14 mouse cellular contexts compared by ENCODE assay signal in genomic region chr15:85802931-85803330, GRCm38 (mm10). TPM values are rescaled to one million over a fixed set of nuclear protein-coding genes. Genes with fewer than 3 reads are reported as not detected.
A peak's percentile ranks its signal among the peaks of the same experiment; 100 is the strongest.
DNase-seq lines count a peak whose midpoint lies in the region; ATAC-seq and TF ChIP-seq lines count a peak whose summit lies in the region.
"Had no signal": no experiment of that assay in that cellular context is flagged by ENCODE, and none has a peak within 500 bp of the region (broad histone marks: within the 10 kb centered on the region; RNA-seq: fewer than 3 reads in every experiment).

No protein-coding gene starts in this region.

- no peak overlapping the region for H3K4me3 ChIP-seq in heart, adult 2 months
- no peak overlapping the region for H3K4me3 ChIP-seq in heart, embryonic 12.5 days
- no peak overlapping the region for H3K4me3 ChIP-seq in midbrain, embryonic 14.5 days (replicated peaks; ENCODE audit: low read depth, low read length)
- no peak overlapping the region for H3K4me3 ChIP-seq in midbrain, embryonic 13.5 days (replicated peaks)

- 0 out of 2 replicates have a peak, but pooled peaks have one; percentile 43 for TF ChIP-seq EP300 in heart, adult 2 months (IDR thresholded peaks at IDR 0.05; ENCODE audit: insufficient read depth, low read depth, low read length)

- H3K27ac ChIP-seq in heart, adult 2 months = peak overlapping the region; percentile 45
- no peak overlapping the region for H3K27ac ChIP-seq in heart, embryonic 12.5 days (ENCODE audit: poor library complexity, severe bottlenecking)
- H3K27ac ChIP-seq in midbrain, embryonic 14.5 days (replicated peaks; ENCODE audit: low read depth, low read length) = no peak overlapping the region
- no peak overlapping the region for H3K27ac ChIP-seq in midbrain, embryonic 13.5 days

- ATAC-seq in heart, embryonic 12.5 days (ENCODE audit: insufficient number of reproducible peaks, low FRiP score) = no peak
- ATAC-seq in midbrain, embryonic 14.5 days (ENCODE audit: low FRiP score, low TSS enrichment) = no peak
- no peak for ATAC-seq in midbrain, embryonic 13.5 days
- ATAC-seq: intestine, postnatal 0 days; Patski had no signal

- no peak for TF ChIP-seq CTCF in heart, adult 2 months (IDR thresholded peaks at IDR 0.05)

- no peaks in the 10 kb centered on the region for H3K27me3 ChIP-seq in heart, adult 2 months (ENCODE audit: control insufficient read depth, insufficient read depth, low read length)
- no peaks in the 10 kb centered on the region for H3K27me3 ChIP-seq in heart, embryonic 12.5 days (replicated peaks)
- H3K27me3 ChIP-seq in midbrain, embryonic 14.5 days (ENCODE audit: control insufficient read depth, insufficient read depth, low read length) = no peaks in the 10 kb centered on the region
- no peaks in the 10 kb centered on the region for H3K27me3 ChIP-seq in midbrain, embryonic 13.5 days
- H3K27me3 ChIP-seq: Patski had no signal

- H3K4me2 ChIP-seq in heart, embryonic 12.5 days = no peak overlapping the region
- H3K4me2 ChIP-seq in midbrain, embryonic 14.5 days (ENCODE audit: low read length) = no peak overlapping the region
- H3K4me2 ChIP-seq in midbrain, embryonic 13.5 days (replicated peaks) = no peak overlapping the region
- H3K4me2 ChIP-seq: lung, embryonic 14.5 days had no signal

- peak; percentile 54 to 67 for DNase-seq in heart, adult 2 months
- peak; percentile 12 for DNase-seq in midbrain, embryonic 14.5 days
- peak; percentile 35 to 50 for DNase-seq in heart, adult 9 months (ENCODE audit: low spot score in 2 of 2)
- DNase-seq in testis, postnatal 14 days (ENCODE audit: low spot score) = no peak
- DNase-seq in lung, postnatal 25 days (ENCODE audit: low spot score) = no peak
- DNase-seq: cerebellum, adult 2 months; lung, embryonic 14.5 days; right cerebral cortex, postnatal 25 days had no signal

- peaks cover 3% of the 10 kb centered on the region; the same call in 1 of the 2 replicates for H3K36me3 ChIP-seq in heart, adult 2 months (ENCODE audit: control insufficient read depth, insufficient read depth, low read length)
- no peaks in the 10 kb centered on the region for H3K36me3 ChIP-seq in heart, embryonic 12.5 days
- no peaks in the 10 kb centered on the region for H3K36me3 ChIP-seq in midbrain, embryonic 14.5 days (ENCODE audit: control insufficient read depth, insufficient read depth, low read length)
- no peaks in the 10 kb centered on the region for H3K36me3 ChIP-seq in midbrain, embryonic 13.5 days

- no peaks in the 10 kb centered on the region for H3K79me2 ChIP-seq in heart, adult 2 months (replicated peaks; ENCODE audit: control insufficient read depth, insufficient read depth, low read length)

- 63% methylated on average over 2 of the region's 2 CpGs for WGBS in heart, adult 2 months
- 79% methylated on average over 2 of the region's 2 CpGs for WGBS in heart, embryonic 12.5 days
- 86% methylated on average over 2 of the region's 2 CpGs for WGBS in midbrain, embryonic 14.5 days
- 80% methylated on average over 2 of the region's 2 CpGs for WGBS in midbrain, embryonic 13.5 days

- no peak for TF ChIP-seq POLR2A in heart, adult 2 months (IDR thresholded peaks at IDR 0.05; ENCODE audit: insufficient read depth, low read depth, low read length)

- H3K9ac ChIP-seq in heart, adult 2 months (ENCODE audit: low read depth, low read length) = no peak overlapping the region
- no peak overlapping the region for H3K9ac ChIP-seq in heart, embryonic 12.5 days
- no peak overlapping the region for H3K9ac ChIP-seq in midbrain, embryonic 14.5 days (replicated peaks; ENCODE audit: low read length)
- H3K9ac ChIP-seq in midbrain, embryonic 13.5 days (replicated peaks) = no peak overlapping the region
- H3K9ac ChIP-seq: lung, embryonic 14.5 days had no signal

- no peaks in the 10 kb centered on the region; the same call in 1 of the 2 replicates for H3K4me1 ChIP-seq in heart, adult 2 months (ENCODE audit: control insufficient read depth, insufficient read depth, low read length)
- H3K4me1 ChIP-seq in heart, embryonic 12.5 days (replicated peaks) = peaks cover 5% of the 10 kb centered on the region; the same call in 1 of the 2 replicates
- no peaks in the 10 kb centered on the region for H3K4me1 ChIP-seq in midbrain, embryonic 14.5 days (ENCODE audit: control insufficient read depth, insufficient read depth, low read length)
- H3K4me1 ChIP-seq in midbrain, embryonic 13.5 days (replicated peaks) = 0 out of 2 replicates have a peak, but pooled peaks cover 4% of the 10 kb centered on the region

- intact Hi-C loops in heart, adult 2 months (cut with DNase I) = loop anchor here (5.0 kb wide), 1 partner anchor 61 kb away; no protein-coding TSS in a partner anchor

- no peaks in the 10 kb centered on the region; the same call in 1 of the 2 replicates for H3K9me3 ChIP-seq in heart, embryonic 12.5 days (replicated peaks)
- H3K9me3 ChIP-seq in midbrain, embryonic 14.5 days (ENCODE audit: control insufficient read depth, low read length) = no peaks in the 10 kb centered on the region
- H3K9me3 ChIP-seq in midbrain, embryonic 13.5 days = no peaks in the 10 kb centered on the region

RNA-seq across cellular contexts. Expression of gene Cdpf1, which starts 8.6 kb away (rescaled TPM):
- 10 to 100 TPM; 31.6 to 37.3 TPM for total RNA-seq in heart, adult 2 months (2021)
- polyA plus RNA-seq in heart, adult 2 months (2012; rRNA removed) = 36.4 and 42.6 TPM in 2 replicates
- polyA plus RNA-seq in heart, embryonic 12.5 days (2016; fragmentation: Nextera tagmentation; extraction: Ambion mirVana) = 34.4 and 35.7 TPM in 2 replicates
- polyA plus RNA-seq in midbrain, embryonic 14.5 days (2014; fragmentation: Nextera tagmentation; extraction: Ambion mirVana) = 17.9 and 19.4 TPM in 2 replicates
- polyA plus RNA-seq in midbrain, embryonic 13.5 days (2015; fragmentation: Nextera tagmentation; extraction: Ambion mirVana) = 17.2 and 21.2 TPM in 2 replicates

RNA-seq across cellular contexts. Expression of gene Pkdrej, which starts 18.6 kb away (rescaled TPM):
- total RNA-seq in heart, adult 2 months (2021) = 1 to 10 TPM; 3.9 to 4.2 TPM
- polyA plus RNA-seq in heart, adult 2 months (2012; rRNA removed) = 1.8 and 3.0 TPM in 2 replicates
- 0.14 and 0.19 TPM in 2 replicates for polyA plus RNA-seq in heart, embryonic 12.5 days (2016; fragmentation: Nextera tagmentation; extraction: Ambion mirVana)
- polyA plus RNA-seq in midbrain, embryonic 14.5 days (2014; fragmentation: Nextera tagmentation; extraction: Ambion mirVana) = 0.16 TPM in 1 of 2 replicates, not detected in the other
- polyA plus RNA-seq in midbrain, embryonic 13.5 days (2015; fragmentation: Nextera tagmentation; extraction: Ambion mirVana) = 0.03 TPM in 1 of 2 replicates, not detected in the other
- total RNA-seq: CH12.LX; megakaryocyte, adult 5-6 weeks had no signal

RNA-seq across cellular contexts. Expression of gene Ttc38, which starts 29.2 kb away (rescaled TPM):
- total RNA-seq in heart, adult 2 months (2021) = 10 to 100 TPM; 15.3 to 21.1 TPM
- 6.8 and 10.6 TPM in 2 replicates for polyA plus RNA-seq in heart, adult 2 months (2012; rRNA removed)
- 3.3 and 3.6 TPM in 2 replicates for polyA plus RNA-seq in heart, embryonic 12.5 days (2016; fragmentation: Nextera tagmentation; extraction: Ambion mirVana)
- polyA plus RNA-seq in midbrain, embryonic 14.5 days (2014; fragmentation: Nextera tagmentation; extraction: Ambion mirVana) = 2.8 and 2.9 TPM in 2 replicates
- polyA plus RNA-seq in midbrain, embryonic 13.5 days (2015; fragmentation: Nextera tagmentation; extraction: Ambion mirVana) = 4.8 and 5.0 TPM in 2 replicates

RNA-seq across cellular contexts. Expression of gene Gtse1, which starts 56.6 kb away (rescaled TPM):
- total RNA-seq in heart, adult 2 months (2021) = under 1 TPM; 0.21 to 0.41 TPM
- polyA plus RNA-seq in heart, adult 2 months (2012; rRNA removed) = 0.53 and 0.61 TPM in 2 replicates
- 31.6 and 32.4 TPM in 2 replicates for polyA plus RNA-seq in heart, embryonic 12.5 days (2016; fragmentation: Nextera tagmentation; extraction: Ambion mirVana)
- polyA plus RNA-seq in midbrain, embryonic 14.5 days (2014; fragmentation: Nextera tagmentation; extraction: Ambion mirVana) = 3.8 and 6.4 TPM in 2 replicates
- polyA plus RNA-seq in midbrain, embryonic 13.5 days (2015; fragmentation: Nextera tagmentation; extraction: Ambion mirVana) = 12.8 and 14.9 TPM in 2 replicates

Comparison
In these comparisons a context has a peak if more than half of its experiments do, and no peak if none do; other contexts are left out.
1. DNase-seq: peak in heart, adult 2 months (2 of 2), midbrain, embryonic 14.5 days (single experiment) and heart, adult 9 months (2 of 2); none in testis, postnatal 14 days (single experiment) and lung, postnatal 25 days (single experiment).